Mouse (Mus musculus) myocyte (in vitro differentiated cells): ENCODE data around the gene Tmem165. TPM values are rescaled to one million over a fixed set of nuclear protein-coding genes. Genes with fewer than 3 reads are reported as not detected.

Source experiments
- H3K27me3 ChIP-seq: one replicate; pipeline ENCODE4 v1.6.1; 2011; ENCODE audit not compliant: control insufficient read depth, insufficient read depth, insufficient read length
- H3K36me3 ChIP-seq: one replicate; pipeline ENCODE4 v1.6.1; 2011; ENCODE audit not compliant: control insufficient read depth, insufficient read depth
- H3K4me2 ChIP-seq: one replicate; pipeline ENCODE4 v1.6.1; 2011; ENCODE audit warnings: low read depth, control low read depth
- H3K4me3 ChIP-seq: one replicate; pipeline ENCODE4 v1.5.1; 2011; ENCODE audit warnings: mild to moderate bottlenecking, control low read depth, moderate library complexity
- H3K79me2 ChIP-seq: one replicate; pipeline ENCODE4 v1.6.1; 2011; ENCODE audit not compliant: control insufficient read depth, insufficient read depth
- H3ac ChIP-seq: one replicate; pipeline ENCODE4 v1.6.1; 2011; ENCODE audit not compliant: control insufficient read depth, insufficient read length
- CEBPB ChIP-seq: IDR thresholded peaks from 2 replicates; pipeline ENCODE4 v1.6.1; 2011; ENCODE audit warnings: mild to moderate bottlenecking, moderate library complexity; ENCODE audit not compliant: poor library complexity, insufficient read depth, severe bottlenecking
- E2F4 ChIP-seq: IDR thresholded peaks from one replicate; pipeline ENCODE4 v1.6.1; 2011; ENCODE audit warnings: mild to moderate bottlenecking, control low read depth, moderate library complexity; ENCODE audit not compliant: insufficient read depth
- MAX ChIP-seq: IDR thresholded peaks from one replicate; pipeline ENCODE4 v1.6.1; 2011; ENCODE audit warnings: low read depth, mild to moderate bottlenecking, control low read depth
- MYOD1 ChIP-seq, 3 experiments: IDR thresholded peaks; one replicate each; pipeline ENCODE4 v1.6.1; 2011; ENCODE audit warnings: control low read depth in 2 of 3, low read depth in 2 of 3, mild to moderate bottlenecking in 2 of 3, moderate library complexity in 1 of 3; ENCODE audit not compliant: insufficient read length in 2 of 3, control insufficient read depth in 1 of 3
- MYOG ChIP-seq, 3 experiments: IDR thresholded peaks; one replicate each; pipeline ENCODE4 v1.6.1; 2011; ENCODE audit warnings: control low read depth in 2 of 3, low read depth in 2 of 3, mild to moderate bottlenecking in 2 of 3; ENCODE audit not compliant: insufficient read length in 2 of 3, control insufficient read depth in 1 of 3, insufficient read depth in 1 of 3
- POLR2A ChIP-seq: IDR thresholded peaks from one replicate; pipeline ENCODE4 v1.6.1; 2011; ENCODE audit warnings: low read depth, mild to moderate bottlenecking, control low read depth, moderate library complexity; ENCODE audit not compliant: insufficient read length
- POLR2AphosphoS2 ChIP-seq: IDR thresholded peaks from one replicate; pipeline ENCODE4 v1.6.1; 2011; ENCODE audit warnings: low read depth, control low read depth; ENCODE audit not compliant: insufficient read length
- REST ChIP-seq: IDR thresholded peaks from one replicate; pipeline ENCODE4 v1.6.1; 2011; ENCODE audit warnings: mild to moderate bottlenecking, control low read depth, moderate library complexity; ENCODE audit not compliant: insufficient read depth, insufficient read length
- SRF ChIP-seq: IDR thresholded peaks from one replicate; pipeline ENCODE4 v1.6.1; 2011; ENCODE audit warnings: low read depth; ENCODE audit not compliant: control insufficient read depth, insufficient read length
- TCF12 ChIP-seq: IDR thresholded peaks from one replicate; pipeline ENCODE4 v1.6.1; 2011; ENCODE audit warnings: mild to moderate bottlenecking, control low read depth; ENCODE audit not compliant: poor library complexity, insufficient read depth, severe bottlenecking
- TCF3 ChIP-seq: IDR thresholded peaks from one replicate; pipeline ENCODE4 v1.6.1; 2011; ENCODE audit warnings: low read depth, control low read depth; ENCODE audit not compliant: insufficient read length
- USF1 ChIP-seq: IDR thresholded peaks from one replicate; pipeline ENCODE4 v1.6.1; 2011; ENCODE audit warnings: low read depth, mild to moderate bottlenecking, control low read depth, moderate library complexity
- polyA plus RNA-seq: library from polyadenylated mRNA; unstranded; fragments of >200 nt; fragmentation: generic; extraction: Trizol; gene quantifications from one replicate; pipeline ENCODE4 v1.2.1, GENCODE M21; 2012; ENCODE audit warnings: missing spikeins

Gene Tmem165
- polyA plus RNA-seq, 1 experiment = 28.1 TPM

DNA sequence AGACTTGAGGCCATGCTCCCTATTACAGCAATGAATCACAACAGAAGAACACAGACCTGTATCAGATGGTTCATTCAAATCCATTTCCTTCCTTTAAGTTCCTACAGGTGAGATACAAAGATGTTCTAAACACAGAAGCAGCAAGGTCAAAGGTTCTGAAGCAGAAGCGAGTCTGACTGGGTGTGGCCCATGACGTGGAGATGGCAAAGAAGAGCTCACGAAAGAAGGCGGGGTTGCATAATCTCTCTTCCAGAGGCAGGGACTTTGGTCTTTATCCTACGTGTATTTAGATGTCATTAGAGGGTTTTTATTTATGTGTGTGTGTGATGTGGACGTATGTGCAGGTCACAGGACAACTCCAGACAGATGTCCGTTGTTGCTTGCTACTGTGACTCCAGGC lies 6.0 kb upstream of the Tmem165 start:
- H3K79me2 ChIP-seq = no peaks in the 10 kb centered on the region
- H3ac ChIP-seq = no peak overlapping the region
- H3K27me3 ChIP-seq = no peaks in the 10 kb centered on the region
- H3K36me3 ChIP-seq = no peaks in the 10 kb centered on the region
- no peak overlapping the region for H3K4me3 ChIP-seq
- TF ChIP-seq REST (no peak), CEBPB (no peak), POLR2A (no peak), MYOG (IDR thresholded peaks at IDR 0.05; ENCODE audit: control insufficient read depth in 1 of 3, insufficient read depth in 1 of 3, insufficient read length in 2 of 3, low read depth in 2 of 3) (no peak)
- no peak overlapping the region for H3K4me2 ChIP-seq

DNA sequence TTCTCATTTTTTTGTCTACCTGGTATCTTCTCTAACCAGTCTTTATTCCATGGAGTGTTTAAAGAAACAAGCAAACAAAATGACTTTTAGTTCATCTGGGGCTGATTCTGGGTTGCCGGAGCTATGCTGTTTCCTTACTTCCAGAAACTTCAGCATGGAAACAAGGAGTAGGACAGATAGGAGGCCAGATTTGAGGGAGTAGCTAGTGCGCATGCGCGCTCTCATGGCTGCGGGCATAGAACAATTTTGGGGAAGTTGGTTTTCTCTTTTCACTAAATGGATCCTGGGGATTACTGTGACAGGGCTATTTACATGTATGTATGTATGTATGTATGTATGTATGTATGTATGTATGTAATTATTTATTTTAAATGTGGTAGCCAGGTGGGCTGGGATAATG lies 4.5 kb upstream of the Tmem165 start:
- Histone ChIP-seq H3K27me3 (no peaks in the 10 kb centered on the region), H3K4me2 (no peak overlapping the region), H3K4me3 (no peak overlapping the region), H3ac (no peak overlapping the region), H3K79me2 (no peaks in the 10 kb centered on the region), H3K36me3 (no peaks in the 10 kb centered on the region)
- TF ChIP-seq POLR2AphosphoS2 (no peak), MYOG (IDR thresholded peaks at IDR 0.05; ENCODE audit: control insufficient read depth in 1 of 3, insufficient read depth in 1 of 3, insufficient read length in 2 of 3, low read depth in 2 of 3) (no peak), MAX (no peak), REST (no peak), MYOD1 (IDR thresholded peaks at IDR 0.05; ENCODE audit: control insufficient read depth in 1 of 3, insufficient read length in 2 of 3, low read depth in 2 of 3) (no peak), TCF3 (no peak), E2F4 (no peak), USF1 (no peak), TCF12 (no peak), CEBPB (no peak), SRF (no peak), POLR2A (no peak)

DNA sequence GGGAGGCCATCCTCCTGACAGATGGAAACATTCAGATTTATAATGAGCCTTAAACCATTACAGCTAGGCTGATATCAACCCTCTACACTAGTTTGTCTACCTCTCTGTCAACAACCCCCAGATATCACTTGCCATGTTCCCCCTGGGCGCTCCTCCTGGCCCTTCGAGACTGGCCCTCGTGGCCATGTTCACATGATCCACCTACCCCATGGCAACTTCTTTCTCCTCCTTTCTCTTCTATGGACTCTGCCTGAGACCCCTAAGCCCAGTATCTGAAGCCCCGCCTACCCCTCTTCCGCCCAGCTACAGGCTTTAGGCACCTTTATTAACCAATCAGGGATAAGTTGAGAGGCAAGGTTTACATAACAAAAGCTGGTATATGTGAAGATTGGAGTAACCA lies 3.9 kb upstream of the Tmem165 start:
- H3ac ChIP-seq = no peak overlapping the region
- no peaks in the 10 kb centered on the region for H3K27me3 ChIP-seq
- H3K4me3 ChIP-seq = no peak overlapping the region
- H3K36me3 ChIP-seq = no peaks in the 10 kb centered on the region
- H3K4me2 ChIP-seq = no peak overlapping the region
- TF ChIP-seq POLR2AphosphoS2 = no peak
- TF ChIP-seq TCF12 = no peak
- no peak for TF ChIP-seq CEBPB
- TF ChIP-seq SRF = no peak
- TF ChIP-seq E2F4 = no peak
- TF ChIP-seq REST = no peak
- no peak for TF ChIP-seq MYOD1 (IDR thresholded peaks at IDR 0.05; ENCODE audit: control insufficient read depth in 1 of 3, insufficient read length in 2 of 3, low read depth in 2 of 3)
- no peak for TF ChIP-seq MAX
- no peak for TF ChIP-seq TCF3
- TF ChIP-seq POLR2A = no peak
- TF ChIP-seq MYOG (IDR thresholded peaks at IDR 0.05; ENCODE audit: control insufficient read depth in 1 of 3, insufficient read depth in 1 of 3, insufficient read length in 2 of 3, low read depth in 2 of 3) = no peak
- TF ChIP-seq USF1 = no peak
- H3K79me2 ChIP-seq = peaks cover 5% of the 10 kb centered on the region

DNA sequence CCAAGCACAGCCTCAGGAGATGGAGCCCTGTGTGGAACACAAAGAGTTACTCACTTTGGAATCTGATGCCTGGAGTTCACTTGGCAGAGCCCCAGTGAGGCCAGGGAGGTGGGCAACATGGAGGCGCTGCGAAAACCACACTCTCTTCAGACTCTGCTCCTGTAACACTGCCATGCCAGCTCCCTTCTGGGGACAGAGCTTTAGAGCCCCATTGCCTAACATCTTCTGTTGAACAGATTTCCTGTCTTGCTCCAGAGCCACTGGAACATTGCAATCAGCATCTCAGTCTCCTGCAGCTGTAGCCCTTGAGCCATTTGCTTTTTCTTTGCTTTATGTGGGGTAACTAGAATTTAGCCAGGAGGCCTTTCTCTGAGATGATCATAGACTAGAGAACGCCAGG lies 1.4 kb upstream of the Tmem165 start:
- H3K4me3 ChIP-seq = no peak overlapping the region

More for the DNA sequence above, 1.4 kb upstream of the Tmem165 start:
- Histone ChIP-seq H3ac (no peak overlapping the region), H3K4me2 (no peak overlapping the region), H3K79me2 (peaks cover 31% of the 10 kb centered on the region), H3K36me3 (no peaks in the 10 kb centered on the region), H3K27me3 (no peaks in the 10 kb centered on the region)
- no peak for TF ChIP-seq REST
- TF ChIP-seq CEBPB = no peak
- TF ChIP-seq SRF = no peak
- TF ChIP-seq USF1 = no peak
- TF ChIP-seq POLR2AphosphoS2 = no peak
- TF ChIP-seq POLR2A = no peak
- TF ChIP-seq MYOG (IDR thresholded peaks at IDR 0.05; ENCODE audit: control insufficient read depth in 1 of 3, insufficient read depth in 1 of 3, insufficient read length in 2 of 3, low read depth in 2 of 3) = no peak
- no peak for TF ChIP-seq TCF12
- no peak for TF ChIP-seq MYOD1 (IDR thresholded peaks at IDR 0.05; ENCODE audit: control insufficient read depth in 1 of 3, insufficient read length in 2 of 3, low read depth in 2 of 3)
- TF ChIP-seq MAX = no peak
- TF ChIP-seq E2F4 = no peak
- no peak for TF ChIP-seq TCF3
